Mouse (Mus musculus) midbrain, embryonic 10.5 days (tissue): ENCODE data around the gene Syk. TPM values are rescaled to one million over a fixed set of nuclear protein-coding genes. Genes with fewer than 3 reads are reported as not detected.
A peak's percentile ranks its signal among the peaks of the same experiment; 100 is the strongest.

Experiments
- DNase-seq: peaks from one replicate; pipeline ENCODE4 v3.0.0-alpha.2; 2017; ENCODE audit warnings: low spot score
- H3K27ac ChIP-seq: fragments of 300-500 bp; sonication (generic); replicated peaks from 2 replicates; pipeline ENCODE4 v1.5.1; 2016; ENCODE audit warnings: mild to moderate bottlenecking
- H3K27me3 ChIP-seq: fragments of 300-500 bp; sonication (generic); 2 replicates; pipeline ENCODE4 v1.6.1; 2016; ENCODE audit warnings: low read depth, mild to moderate bottlenecking; ENCODE audit not compliant: poor library complexity, severe bottlenecking
- H3K36me3 ChIP-seq: fragments of 300-500 bp; sonication (generic); 2 replicates; pipeline ENCODE4 v1.6.1; 2016; ENCODE audit warnings: mild to moderate bottlenecking, moderate library complexity
- H3K4me1 ChIP-seq: fragments of 300-500 bp; sonication (generic); 2 replicates; pipeline ENCODE4 v1.6.1; 2016
- H3K4me3 ChIP-seq: fragments of 300-500 bp; sonication (generic); 2 replicates; pipeline ENCODE4 v1.5.1; 2016; ENCODE audit warnings: mild to moderate bottlenecking, moderate library complexity
- H3K9me3 ChIP-seq: fragments of 300-500 bp; sonication (generic); replicated peaks from 2 replicates; pipeline ENCODE4 v1.6.1; 2016; ENCODE audit warnings: mild to moderate bottlenecking
- WGBS: fragments of 180-500 bp; shearing (Covaris S2); methylation state at CpG from one replicate; pipeline ENCODE4 v1.1.7; 2016; 5-methylcytosine and 5-hydroxymethylcytosine counted together
- polyA plus RNA-seq: library from polyadenylated mRNA; unstranded; fragments of >200 nt; fragmentation: Nextera tagmentation; extraction: Ambion mirVana; gene quantifications from 2 replicates; pipeline ENCODE4 v1.2.1, GENCODE M21; 2016

The Syk gene
- polyA plus RNA-seq, 1 experiment from 2014 or later: 2.3 TPM

DNA sequence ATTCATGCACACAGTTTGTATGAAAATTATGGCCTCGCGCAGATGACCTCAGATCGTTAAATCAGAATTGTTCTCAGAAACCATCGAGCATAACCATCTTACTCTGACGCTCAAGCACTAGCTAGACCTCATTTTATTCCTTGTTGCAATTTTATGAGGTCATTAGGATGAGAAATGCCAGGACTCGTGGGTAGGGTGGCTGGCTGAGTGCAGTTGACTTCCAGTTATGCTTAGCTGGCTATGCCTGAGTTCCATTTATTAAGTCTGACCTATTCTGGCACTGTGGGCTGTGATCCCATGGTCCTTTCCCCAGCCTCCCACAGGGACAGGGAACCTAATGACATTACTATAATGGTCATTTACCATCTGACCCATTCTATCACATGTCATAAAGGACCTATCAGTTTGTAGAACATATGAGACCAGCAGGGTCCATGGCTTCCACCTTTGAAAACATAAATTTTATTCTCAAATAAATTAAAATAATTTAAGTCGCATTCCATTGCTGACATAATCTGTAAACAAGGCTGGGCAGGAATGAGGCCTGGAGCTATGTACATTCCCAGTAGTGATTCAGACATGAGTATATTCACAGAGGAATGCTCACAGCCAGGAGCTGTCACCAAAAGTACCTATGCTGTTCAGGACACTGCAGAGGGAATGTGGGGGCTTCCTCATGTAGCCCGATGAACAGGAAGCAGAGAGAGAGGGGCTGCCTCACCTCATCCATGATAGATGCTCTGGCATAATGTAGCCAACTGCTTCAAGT, 92.7 kb downstream of the Syk start:
- 88% methylated on average over 8 of the region's 8 CpGs for WGBS
- Histone ChIP-seq H3K36me3 (no peaks in the 10 kb centered on the region), H3K9me3 (0 out of 2 replicates have a peak, but pooled peaks cover 3% of the 10 kb centered on the region)

DNA sequence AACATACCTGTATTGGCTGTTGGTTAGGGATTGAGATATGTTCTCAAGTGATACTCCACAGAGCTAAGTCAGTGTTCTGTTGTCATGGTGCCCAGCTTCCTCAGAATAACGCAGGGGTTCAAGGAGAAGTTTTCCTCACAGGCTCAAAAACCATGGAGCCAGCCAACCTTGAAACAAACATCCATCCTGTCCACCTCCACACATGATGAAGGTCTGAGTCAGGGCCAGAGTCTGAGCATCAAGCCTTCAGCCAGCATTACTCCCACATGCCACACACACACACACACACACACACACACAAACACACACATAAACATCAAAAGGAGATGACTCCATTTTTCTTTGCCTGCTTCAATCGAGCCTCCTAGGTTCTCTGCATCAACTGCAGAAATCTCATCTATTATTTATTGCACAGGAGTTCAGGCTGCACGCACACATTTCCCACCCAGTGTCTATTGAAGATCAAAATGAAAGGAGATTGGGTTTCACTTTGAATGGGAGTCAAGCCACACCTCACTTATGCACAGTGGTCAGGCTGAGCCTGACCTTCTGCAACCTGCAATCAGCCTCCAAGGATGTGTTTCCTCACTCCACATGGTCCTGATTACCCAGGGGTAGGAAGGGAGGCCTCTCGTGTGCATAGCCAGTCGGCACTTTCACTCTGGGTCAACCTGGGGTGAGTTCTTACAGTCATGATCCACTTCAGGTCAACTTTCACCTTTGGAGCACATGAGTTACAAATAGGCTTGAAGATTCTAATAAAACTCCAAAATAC, 93.9 kb downstream of the Syk start:
- Histone ChIP-seq H3K9me3 (0 out of 2 replicates have a peak, but pooled peaks cover 3% of the 10 kb centered on the region), H3K27me3 (no peaks in the 10 kb centered on the region), H3K4me1 (peaks cover 21% of the 10 kb centered on the region), H3K4me3 (no peak overlapping the region), H3K27ac (no peak overlapping the region), H3K36me3 (no peaks in the 10 kb centered on the region)
- 75% methylated on average over 5 of the region's 5 CpGs for whole genome bisulfite sequencing
- no peak for DNase-seq

More for the DNA sequence above, 92.7 kb downstream of the Syk start:
- H3K4me3 ChIP-seq: no peak overlapping the region
- H3K27ac ChIP-seq: no peak overlapping the region
- peaks cover 13% of the 10 kb centered on the region for H3K4me1 ChIP-seq
- no peaks in the 10 kb centered on the region for H3K27me3 ChIP-seq
- no peak for DNase-seq

GRCm38 (mm10) chr13:52679906-52680305, 96.9 kb downstream of the Syk start:
- H3K27ac ChIP-seq: no peak overlapping the region
- no peaks in the 10 kb centered on the region for H3K27me3 ChIP-seq
- H3K36me3 ChIP-seq: no peaks in the 10 kb centered on the region
- no peak overlapping the region for H3K4me3 ChIP-seq
- H3K9me3 ChIP-seq: no peaks in the 10 kb centered on the region
- peak; percentile 38 for DNase-seq
- H3K4me1 ChIP-seq: peaks cover 32% of the 10 kb centered on the region
- 46% methylated on average over 5 of the region's 5 CpGs for WGBS

GRCm38 (mm10) chr13:52682107-52682506, 99.1 kb downstream of the Syk start:
- Histone ChIP-seq H3K9me3 (no peaks in the 10 kb centered on the region), H3K27ac (peak overlapping the region; percentile 75), H3K4me3 (0 out of 2 replicates have a peak overlapping the region, but pooled peaks have one; percentile 0), H3K27me3 (no peaks in the 10 kb centered on the region), H3K36me3 (no peaks in the 10 kb centered on the region), H3K4me1 (peaks cover 32% of the 10 kb centered on the region)
- WGBS: 45% methylated on average over 5 of the region's 5 CpGs
- peak; percentile 32 for DNase-seq

- H3K4me3 ChIP-seq: no peak overlapping the region
- H3K27ac ChIP-seq: no peak overlapping the region
- H3K36me3 ChIP-seq: no peaks in the 10 kb centered on the region
- 88% methylated on average over 13 of the region's 13 CpGs for WGBS
- no peaks in the 10 kb centered on the region for H3K27me3 ChIP-seq
- DNase-seq: no peak
- no peaks in the 10 kb centered on the region for H3K4me1 ChIP-seq
- no peaks in the 10 kb centered on the region for H3K9me3 ChIP-seq
Measured at GRCm38 (mm10) chr13:52690425-52690824, 107.5 kb downstream of the Syk start.

DNA sequence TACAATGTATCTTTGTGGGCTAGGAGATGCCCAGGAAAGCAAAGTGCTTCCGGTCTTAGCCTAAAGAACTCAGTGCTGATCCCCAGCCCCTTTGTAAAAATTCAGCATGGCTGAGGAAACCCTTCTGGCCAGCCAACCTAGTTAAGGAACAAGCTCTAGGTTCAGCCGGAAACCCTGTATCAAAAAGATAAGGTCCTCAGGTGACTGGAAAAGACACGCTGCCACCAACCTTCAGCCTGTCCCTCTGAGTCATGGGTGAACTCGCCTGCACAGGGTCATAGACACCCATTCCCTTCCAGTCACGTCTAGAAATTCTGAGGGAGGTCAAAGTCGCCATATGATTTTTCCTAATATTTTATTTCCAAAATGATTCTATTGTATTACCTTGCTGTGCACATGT, 109.3 kb downstream of the Syk start:
- no peak overlapping the region for H3K4me3 ChIP-seq
- DNase-seq: no peak
- no peaks in the 10 kb centered on the region for H3K36me3 ChIP-seq
- H3K9me3 ChIP-seq: no peaks in the 10 kb centered on the region
- no peaks in the 10 kb centered on the region for H3K4me1 ChIP-seq
- WGBS: 88% methylated on average over 6 of the region's 6 CpGs
- H3K27ac ChIP-seq: no peak overlapping the region
- no peaks in the 10 kb centered on the region for H3K27me3 ChIP-seq

- no peak overlapping the region for H3K4me3 ChIP-seq
- H3K27me3 ChIP-seq: no peaks in the 10 kb centered on the region
- H3K9me3 ChIP-seq: no peaks in the 10 kb centered on the region
- no peaks in the 10 kb centered on the region for H3K4me1 ChIP-seq
- DNase-seq: no peak
- H3K27ac ChIP-seq: no peak overlapping the region
- 86% methylated on average over 6 of the region's 6 CpGs for WGBS
- no peaks in the 10 kb centered on the region for H3K36me3 ChIP-seq
Measured at GRCm38 (mm10) chr13:52694857-52695256, 111.9 kb downstream of the Syk start.

Other genes starting within 250 kb of the Syk start
- gene Diras2, start 51.9 kb upstream of the Syk start, polyA plus RNA-seq: 0.04 and 0.09 TPM in 2 replicates